Mouse (Mus musculus) neutrophil, adult 5-6 weeks (primary cell): Measurements from ENCODE around the gene Gpr156. TPM values are rescaled to one million over a fixed set of nuclear protein-coding genes. Genes with fewer than 3 reads are reported as not detected.
"Not testable (repeated sequence)": the region's sequence is repeated elsewhere in the genome, so short reads cannot be mapped to it uniquely, and the experiment has no call there.

ENCODE experiments used
- ATAC-seq: fragments of 151-379, 151-347 bp; 2 replicates; pipeline ENCODE4 v1.8.0; 2017; ENCODE audit warnings: mild to moderate bottlenecking, moderate TSS enrichment; ENCODE audit not compliant: insufficient number of reproducible peaks, poor library complexity, low FRiP score, severe bottlenecking; ENCODE audit errors: extremely low read depth
- total RNA-seq: library from RNA; stranded (forward); fragments of 200-1000 nt; gene quantifications from 2 replicates; pipeline ENCODE4 v1.2.3, GENCODE M21; 2017

The Gpr156 gene
- total RNA-seq, 1 experiment from 2014 or later = not detected

- ATAC-seq = no peak
Observed at GRCm38 (mm10) chr16:37953186-37953585, 36.9 kb downstream of the Gpr156 start.

DNA sequence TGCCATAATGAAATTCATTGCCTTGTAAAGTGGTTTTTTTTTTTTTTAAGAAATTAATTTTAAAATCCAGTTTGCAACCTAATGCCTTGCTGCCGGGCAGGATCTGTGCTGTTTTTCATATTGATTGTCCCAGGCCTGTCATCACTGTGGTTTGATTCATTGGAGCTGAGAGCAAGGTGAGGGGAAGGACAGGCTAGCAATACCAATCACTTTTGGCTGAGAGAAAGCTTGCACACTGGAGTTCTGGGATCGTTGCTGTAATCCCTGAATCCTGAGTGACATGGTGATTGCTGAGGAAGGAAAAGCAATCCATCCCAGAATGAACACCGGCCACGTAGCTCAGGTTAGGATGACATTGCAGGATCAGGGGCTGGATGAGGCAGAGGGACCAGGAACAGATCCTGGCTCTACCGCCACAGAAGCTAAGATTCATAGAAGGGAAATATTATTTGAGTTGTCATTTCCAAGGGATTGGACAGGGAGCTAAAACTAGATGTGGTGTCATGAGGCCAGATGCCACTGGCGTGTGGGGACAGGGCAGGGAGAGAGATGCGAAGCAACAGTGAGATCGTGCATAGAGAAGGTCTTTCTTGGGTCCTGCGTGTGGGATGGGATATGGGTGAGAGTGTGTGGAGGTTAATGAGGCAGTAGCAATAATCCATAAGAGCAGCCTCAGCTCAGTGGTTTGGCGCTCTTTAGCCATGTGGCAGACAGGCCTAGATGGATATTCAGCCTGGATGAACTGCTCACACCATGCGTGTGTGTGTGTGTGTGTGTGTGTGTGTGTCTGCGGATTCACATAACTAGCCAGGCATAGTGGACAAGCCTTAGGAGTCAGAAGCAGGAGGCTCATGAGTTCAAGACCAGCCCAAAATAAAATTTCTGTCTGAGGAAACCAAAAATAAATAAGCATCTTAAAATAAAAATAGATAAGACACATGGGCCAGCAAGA is 38.0 kb downstream of the Gpr156 start:
- no peak for ATAC-seq

GRCm38 (mm10) chr16:37955336-37955917 is 39.1 kb downstream of the Gpr156 start:
- ATAC-seq = no peak

- no peak for ATAC-seq
Observed at GRCm38 (mm10) chr16:37956076-37956676, 39.9 kb downstream of the Gpr156 start.

DNA sequence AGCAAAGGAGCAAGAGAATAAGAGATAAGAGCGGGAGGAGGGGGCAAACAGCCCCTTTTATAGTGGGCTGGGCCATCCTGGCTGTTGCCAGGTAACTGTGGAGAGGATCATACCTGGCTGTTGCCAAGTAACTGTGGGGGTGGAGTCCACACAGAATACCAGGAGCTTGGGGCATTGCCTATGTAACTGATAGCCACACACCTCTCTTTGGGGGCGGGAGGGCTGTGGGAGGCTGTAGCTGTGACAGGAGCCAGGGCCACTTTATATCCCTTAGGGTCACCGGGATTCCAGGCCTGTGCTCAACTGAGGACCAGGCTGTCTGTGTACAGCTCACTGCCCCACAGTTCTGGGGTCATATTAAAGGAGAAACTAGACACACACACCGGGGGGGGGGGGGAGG is 40.5 kb downstream of the Gpr156 start:
- no peak for ATAC-seq

DNA sequence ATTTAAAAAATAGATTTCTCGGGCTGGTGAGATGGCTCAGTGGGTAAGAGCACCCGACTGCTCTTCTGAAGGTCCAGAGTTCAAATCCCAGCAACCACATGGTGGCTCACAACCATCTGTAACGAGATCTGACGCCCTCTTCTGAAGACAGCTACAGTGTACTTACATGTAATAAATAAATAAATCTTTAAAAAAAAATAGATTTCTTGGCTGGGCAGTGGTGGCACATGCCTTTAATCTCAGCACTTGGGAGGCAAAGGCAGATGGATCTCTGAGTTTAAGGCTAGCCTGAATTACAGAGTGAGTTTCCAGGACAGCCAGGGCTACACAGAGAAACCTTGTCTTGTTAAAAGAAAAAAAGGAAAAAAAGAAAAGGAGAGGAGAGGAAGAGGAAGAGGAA is 46.4 kb downstream of the Gpr156 start:
- ATAC-seq = not testable (repeated sequence)

GRCm38 (mm10) chr16:37963331-37964281 is 47.3 kb downstream of the Gpr156 start:
- no peak for ATAC-seq

DNA sequence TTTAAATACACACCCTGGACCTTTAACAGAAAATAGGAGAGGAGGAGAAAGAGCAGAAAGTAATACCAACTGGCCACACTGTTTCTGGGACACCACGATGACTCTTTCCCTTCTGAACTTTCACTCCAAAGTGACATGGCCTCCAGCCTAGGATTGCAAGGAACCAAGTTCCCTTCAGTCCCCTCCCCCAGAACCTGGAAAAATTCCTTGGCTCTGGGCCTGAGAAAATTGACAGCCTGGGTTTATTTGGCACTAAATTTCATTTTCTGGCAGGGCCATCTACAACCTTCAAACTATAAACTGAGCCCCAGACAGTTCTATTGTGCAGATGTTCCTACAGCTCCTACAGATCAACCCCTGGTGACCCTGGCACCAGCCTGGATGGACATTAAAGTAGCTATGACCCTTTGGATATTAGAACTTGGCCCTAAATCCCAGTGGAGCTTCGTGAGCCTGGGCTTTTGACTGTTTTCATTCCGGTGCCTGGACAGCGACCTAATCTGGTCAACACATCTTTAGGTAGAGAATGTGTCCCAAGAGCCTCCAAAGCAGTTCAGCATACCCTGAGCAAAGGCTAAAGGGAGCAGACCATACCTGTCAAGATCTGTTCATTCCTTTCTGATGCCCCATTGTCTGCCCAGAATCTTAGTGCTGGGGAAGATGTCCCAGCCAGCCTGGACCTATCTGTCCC is 48.2 kb downstream of the Gpr156 start:
- no peak for ATAC-seq

DNA sequence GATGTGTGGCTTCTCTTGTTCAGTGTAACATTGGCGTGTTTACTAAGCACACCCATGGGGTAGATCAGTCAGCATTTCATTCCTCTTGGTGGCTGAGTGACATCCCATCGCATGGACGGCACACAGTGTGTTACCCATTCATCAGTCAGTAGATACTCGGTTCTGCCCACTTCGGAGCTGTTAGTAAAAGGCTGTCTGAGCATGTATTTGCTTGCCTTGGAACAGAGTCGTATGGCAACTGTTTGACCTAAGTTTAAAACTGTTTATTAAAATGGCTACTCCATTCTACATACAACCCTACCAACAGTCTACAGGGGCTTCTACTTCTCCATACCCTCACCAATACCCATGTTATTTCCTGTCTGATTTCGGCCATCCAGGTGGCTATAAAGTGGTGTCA is 50.6 kb downstream of the Gpr156 start:
- no peak for ATAC-seq

GRCm38 (mm10) chr16:37967415-37967814 is 51.1 kb downstream of the Gpr156 start:
- ATAC-seq = no peak

GRCm38 (mm10) chr16:37971522-37971921 is 55.2 kb downstream of the Gpr156 start:
- no peak for ATAC-seq

GRCm38 (mm10) chr16:37972357-37972756 is 56.1 kb downstream of the Gpr156 start:
- ATAC-seq = no peak

- not testable (repeated sequence) for ATAC-seq
Observed at GRCm38 (mm10) chr16:37973239-37973638, 56.9 kb downstream of the Gpr156 start.

- no peak for ATAC-seq
Observed at GRCm38 (mm10) chr16:37973855-37974519, 57.7 kb downstream of the Gpr156 start.

DNA sequence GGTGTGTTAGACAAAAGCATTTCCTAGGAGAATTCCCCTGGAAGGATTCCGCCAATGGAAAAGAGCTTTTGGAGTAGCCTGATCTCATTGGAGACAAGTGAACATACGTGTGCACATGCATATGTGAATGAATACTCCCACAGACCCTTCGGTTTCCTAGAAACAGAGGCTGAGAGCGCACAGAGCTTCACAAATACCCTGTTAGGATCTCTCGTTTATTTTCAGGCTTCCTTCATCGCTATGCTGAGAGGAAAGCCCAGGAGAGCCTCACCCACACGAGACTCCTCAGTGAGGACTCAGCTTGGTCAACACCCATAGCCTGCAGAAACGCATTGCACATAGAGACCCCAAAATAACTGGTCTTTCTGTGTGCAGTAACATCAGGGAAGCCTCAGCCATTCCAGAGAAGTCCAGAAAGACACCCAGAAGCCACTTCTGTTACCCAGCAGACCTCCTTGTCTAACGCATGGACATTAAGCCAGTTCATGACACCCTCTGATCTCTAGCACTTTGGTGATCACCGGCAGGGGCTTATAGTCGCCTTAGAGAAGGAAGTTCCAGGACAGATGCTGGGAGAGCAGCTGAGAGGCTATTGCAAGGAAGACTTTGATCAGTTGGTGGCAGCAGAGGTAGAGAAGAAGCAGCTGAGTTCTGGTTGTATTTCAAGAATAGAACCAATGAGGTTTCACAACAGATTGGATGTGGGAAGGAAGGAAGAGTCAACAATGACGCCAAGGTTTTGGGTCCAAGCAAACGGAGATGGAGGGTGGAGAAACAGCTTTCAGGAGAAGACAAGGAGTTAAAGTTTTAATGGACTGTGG is 58.4 kb downstream of the Gpr156 start:
- no peak for ATAC-seq

- ATAC-seq = no peak
Observed at GRCm38 (mm10) chr16:37981907-37982306, 65.6 kb downstream of the Gpr156 start.
